Mouse (Mus musculus) CH12.LX (cell line): ENCODE measurements around the gene Polr3c. TPM values are rescaled to one million over a fixed set of nuclear protein-coding genes. Genes with fewer than 3 reads are reported as not detected.

Experiments used
- DNase-seq: peaks from one replicate; pipeline ENCODE4 v3.0.0-alpha.2; 2013; ENCODE audit errors: extremely low read depth
- H3K27ac ChIP-seq: 2 replicates; pipeline ENCODE4 v1.5.1; 2012; ENCODE audit warnings: low read depth, mild to moderate bottlenecking, control low read depth, moderate library complexity; ENCODE audit not compliant: insufficient read depth
- H3K27me3 ChIP-seq: replicated peaks from 2 replicates; pipeline ENCODE3; 2012; ENCODE audit warnings: inconsistent platforms
- H3K36me3 ChIP-seq, 2 experiments: replicated peaks in 1 of 2; 2 replicates each; pipeline versions ENCODE3 to v1.6.1; 2012; ENCODE audit warnings: inconsistent platforms in 1 of 2, low read length in 1 of 2, mild to moderate bottlenecking in 1 of 2, mixed read lengths in 1 of 2, moderate library complexity in 1 of 2; ENCODE audit not compliant: control insufficient read depth in 1 of 2, insufficient read depth in 1 of 2
- H3K4me1 ChIP-seq, 2 experiments: 2 replicates each; pipeline ENCODE4 v1.6.1; 2012; ENCODE audit warnings: inconsistent platforms in 1 of 2, moderate library complexity in 1 of 2; ENCODE audit not compliant: insufficient read depth in 2 of 2, control insufficient read depth in 1 of 2
- H3K4me2 ChIP-seq: 2 replicates; pipeline ENCODE4 v1.6.1; 2012; ENCODE audit warnings: low read depth, mild to moderate bottlenecking, control low read depth; ENCODE audit not compliant: poor library complexity, insufficient read depth, severe bottlenecking
- H3K4me3 ChIP-seq, 3 experiments: fragments of 150-350 bp in 1 of 3; sonication (generic) in 1 of 3; replicated peaks in 1 of 3; 2 replicates each; pipeline versions ENCODE3 to v1.5.1; 2011 to 2012; ENCODE audit warnings: low read depth in 2 of 3, low read length in 2 of 3, mild to moderate bottlenecking in 2 of 3, moderate library complexity in 2 of 3, control low read depth in 1 of 3, improper control_type of control experiment in 1 of 3, inconsistent platforms in 1 of 3, mixed read lengths in 1 of 3; ENCODE audit not compliant: poor library complexity in 1 of 3
- H3K79me2 ChIP-seq: replicated peaks from 2 replicates; pipeline ENCODE4 v1.6.1; 2012; ENCODE audit warnings: mild to moderate bottlenecking, moderate library complexity; ENCODE audit not compliant: control insufficient read depth, poor library complexity, insufficient read depth, severe bottlenecking; ENCODE audit errors: extremely low read depth
- H3K9ac ChIP-seq: 2 replicates; pipeline ENCODE4 v1.6.1; 2012; ENCODE audit warnings: low read depth, mild to moderate bottlenecking, control low read depth, moderate library complexity; ENCODE audit not compliant: insufficient read depth
- H3K9me3 ChIP-seq: replicated peaks from 2 replicates; pipeline ENCODE3; 2012; ENCODE audit warnings: low read length, inconsistent platforms, mixed read lengths
- BHLHE40 ChIP-seq: IDR thresholded peaks from 2 replicates; pipeline ENCODE4 v1.6.1; 2011; ENCODE audit warnings: mild to moderate bottlenecking, low read depth, low read length, improper control_type of control experiment
- CHD1 ChIP-seq: IDR thresholded peaks from 2 replicates; pipeline ENCODE4 v1.6.1; 2012; ENCODE audit warnings: low read depth, low read length, improper control_type of control experiment, inconsistent platforms
- CHD2 ChIP-seq: IDR thresholded peaks from 2 replicates; pipeline ENCODE4 v1.6.1; 2011; ENCODE audit warnings: low read length, improper control_type of control experiment
- CTCF ChIP-seq, 2 experiments: IDR thresholded peaks in 1 of 2; conservative IDR thresholded peaks in 1 of 2; 2 replicates each; pipeline ENCODE4 v1.5.1; 2011 to 2012; ENCODE audit warnings: low read depth in 2 of 2, low read length in 2 of 2, improper control_type of control experiment in 1 of 2, inconsistent platforms in 1 of 2, mild to moderate bottlenecking in 1 of 2, moderate library complexity in 1 of 2
- E2F4 ChIP-seq: IDR thresholded peaks from 2 replicates; pipeline ENCODE4 v1.6.1; 2011; ENCODE audit warnings: low read depth, low read length, improper control_type of control experiment; ENCODE audit not compliant: insufficient replicate concordance
- ELF1 ChIP-seq: IDR thresholded peaks from 2 replicates; pipeline ENCODE4 v1.6.1; 2014; ENCODE audit warnings: low read depth, mild to moderate bottlenecking, inconsistent platforms, low read length, improper control_type of control experiment
- EP300 ChIP-seq: IDR thresholded peaks from 2 replicates; pipeline ENCODE4 v1.6.1; 2011; ENCODE audit warnings: low read length, improper control_type of control experiment
- ETS1 ChIP-seq: conservative IDR thresholded peaks from 2 replicates; pipeline ENCODE4 v1.6.1; 2012; ENCODE audit warnings: low read depth, mild to moderate bottlenecking, inconsistent platforms, low read length, improper control_type of control experiment, moderate library complexity
- IRF4 ChIP-seq: IDR thresholded peaks from 2 replicates; pipeline ENCODE4 v1.6.1; 2014; ENCODE audit warnings: low read depth, mild to moderate bottlenecking, inconsistent platforms, low read length, improper control_type of control experiment
- JUN ChIP-seq: IDR thresholded peaks from 2 replicates; pipeline ENCODE4 v1.6.1; 2011; ENCODE audit warnings: low read depth, mild to moderate bottlenecking, low read length, improper control_type of control experiment, moderate library complexity; ENCODE audit not compliant: insufficient read depth
- KAT2A ChIP-seq: IDR thresholded peaks from 2 replicates; pipeline ENCODE4 v1.6.1; 2012; ENCODE audit warnings: low read length, improper control_type of control experiment, inconsistent platforms; ENCODE audit not compliant: insufficient replicate concordance
- MAFK ChIP-seq: IDR thresholded peaks from 2 replicates; pipeline ENCODE4 v1.6.1; 2011; ENCODE audit warnings: low read length, improper control_type of control experiment; ENCODE audit not compliant: insufficient replicate concordance
- MAX ChIP-seq: IDR thresholded peaks from 2 replicates; pipeline ENCODE4 v1.6.1; 2011; ENCODE audit warnings: low read length, improper control_type of control experiment
- MAZ ChIP-seq: IDR thresholded peaks from 2 replicates; pipeline ENCODE4 v1.6.1; 2012; ENCODE audit warnings: low read depth, mild to moderate bottlenecking, inconsistent platforms, low read length, improper control_type of control experiment, moderate library complexity
- MEF2A ChIP-seq: IDR thresholded peaks from 2 replicates; pipeline ENCODE4 v1.6.1; 2014; ENCODE audit warnings: low read depth, mild to moderate bottlenecking, inconsistent platforms, low read length, improper control_type of control experiment, borderline replicate concordance
- MXI1 ChIP-seq: IDR thresholded peaks from 2 replicates; pipeline ENCODE4 v1.6.1; 2011; ENCODE audit warnings: mild to moderate bottlenecking, low read depth, low read length, improper control_type of control experiment
- MYC ChIP-seq: IDR thresholded peaks from 2 replicates; pipeline ENCODE4 v1.6.1; 2011; ENCODE audit warnings: low read depth, mild to moderate bottlenecking, improper control_type of control experiment, low read length
- NELFE ChIP-seq: IDR thresholded peaks from 2 replicates; pipeline ENCODE4 v1.6.1; 2011; ENCODE audit warnings: low read depth, low read length, improper control_type of control experiment
- NRF1 ChIP-seq: IDR thresholded peaks from 2 replicates; pipeline ENCODE4 v1.6.1; 2014; ENCODE audit warnings: low read depth, mild to moderate bottlenecking, inconsistent platforms, low read length, improper control_type of control experiment, moderate library complexity
- POLR2A ChIP-seq: IDR thresholded peaks from 2 replicates; pipeline ENCODE4 v1.6.1; 2011; ENCODE audit warnings: low read depth, mild to moderate bottlenecking, improper control_type of control experiment, low read length
- POLR2AphosphoS2 ChIP-seq: IDR thresholded peaks from 2 replicates; pipeline ENCODE4 v1.6.1; 2011; ENCODE audit warnings: low read depth, low read length, improper control_type of control experiment
- RCOR1 ChIP-seq: conservative IDR thresholded peaks from 2 replicates; pipeline ENCODE4 v1.6.1; 2012; ENCODE audit warnings: low read depth, mild to moderate bottlenecking, inconsistent platforms, low read length, improper control_type of control experiment
- SIN3A ChIP-seq: IDR thresholded peaks from 2 replicates; pipeline ENCODE4 v1.6.1; 2012; ENCODE audit warnings: low read length, improper control_type of control experiment, inconsistent platforms
- SMC3 ChIP-seq: IDR thresholded peaks from 2 replicates; pipeline ENCODE4 v1.6.1; 2011; ENCODE audit warnings: low read depth, low read length, improper control_type of control experiment
- TBP ChIP-seq: conservative IDR thresholded peaks from 2 replicates; pipeline ENCODE4 v1.6.1; 2011; ENCODE audit warnings: low read depth, low read length, improper control_type of control experiment
- TCF12 ChIP-seq: IDR thresholded peaks from 2 replicates; pipeline ENCODE4 v1.6.1; 2014; ENCODE audit warnings: low read depth, mild to moderate bottlenecking, inconsistent platforms, low read length, improper control_type of control experiment
- UBTF ChIP-seq: IDR thresholded peaks from 2 replicates; pipeline ENCODE4 v1.6.1; 2012; ENCODE audit warnings: low read depth, mild to moderate bottlenecking, inconsistent platforms, low read length, improper control_type of control experiment, moderate library complexity
- USF1 ChIP-seq: IDR thresholded peaks from 2 replicates; pipeline ENCODE4 v1.6.1; 2014; ENCODE audit warnings: low read depth, mild to moderate bottlenecking, inconsistent platforms, low read length, improper control_type of control experiment
- USF2 ChIP-seq: conservative IDR thresholded peaks from 2 replicates; pipeline ENCODE4 v1.6.1; 2011; ENCODE audit warnings: low read depth, low read length, improper control_type of control experiment
- ZNF384 ChIP-seq: IDR thresholded peaks from 2 replicates; pipeline ENCODE4 v1.6.1; 2012; ENCODE audit warnings: low read depth, low read length, improper control_type of control experiment, inconsistent platforms
- dilution Hi-C: fragments of 300-500 bp; cut with MboI; formaldehyde crosslinking; loops from 2 replicates; pipeline ENCODE4 v1.14.3; 2020; ENCODE audit warnings: low sequenced_read_pairs; ENCODE audit not compliant: extremely low pct_unique_long_range_greater_than_20kb, extremely low pct_ligation_motif_present
- in situ Hi-C: fragments of 300-500 bp; cut with MboI; formaldehyde crosslinking; loops from 3 replicates; pipeline ENCODE4 v1.14.3; 2019; ENCODE audit warnings: low sequenced_read_pairs, low pct_ligation_motif_present, low pct_unique_long_range_greater_than_20kb, mixed read lengths
- polyA plus RNA-seq: library from polyadenylated mRNA; unstranded; fragments of >175 nt; gene quantifications from 2 replicates; pipeline ENCODE4 v1.2.1, GENCODE M21; 2012; ENCODE audit warnings: low read depth; ENCODE audit not compliant: insufficient read length
- total RNA-seq, 2 experiments: library from RNA; depleted of rRNA; stranded (reverse); fragments of 300-350 nt in 1 of 2; fragments of >200 nt in 1 of 2; gene quantifications; 2 replicates each; pipeline ENCODE4 v1.2.3; 2012 to 2014

The Polr3c gene
- total and polyA plus RNA-seq, 3 experiments = 18.1 to 78.3 (median 34.5) TPM

GRCm38 (mm10) chr3:96675171-96675570 lies 52.3 kb downstream of the Polr3c start:
- Histone ChIP-seq H3K4me2 (peak overlapping the region; percentile 63), H3K36me3 (no peaks in the 10 kb centered on the region), H3K9me3 (no peaks in the 10 kb centered on the region), H3K27me3 (peaks cover 12% of the 10 kb centered on the region), H3K27ac (peak overlapping the region; percentile 62; the same call in 1 of the 2 replicates), H3K4me3 (no peak overlapping the region), H3K4me1 (peaks cover 35 to 61% of the 10 kb centered on the region in 2 experiments), H3K79me2 (no peaks in the 10 kb centered on the region), H3K9ac (0 out of 2 replicates have a peak overlapping the region, but pooled peaks have one; percentile 2)
- dilution Hi-C loops (no loop called here), in situ Hi-C loops (no loop called here)
- TF ChIP-seq UBTF (no peak), NELFE (no peak), ZNF384 (no peak), MAX (no peak), NRF1 (no peak), ELF1 (peak; percentile 53), TBP (0 out of 2 replicates have a peak, but pooled peaks have one; percentile 52), MYC (no peak)
- DNase-seq = no peak

GRCm38 (mm10) chr3:96674442-96674841 lies 53.0 kb downstream of the Polr3c start:
- no peaks in the 10 kb centered on the region for H3K79me2 ChIP-seq
- H3K4me1 ChIP-seq = peaks cover 30 to 58% of the 10 kb centered on the region in 2 experiments
- no peak overlapping the region for H3K4me3 ChIP-seq
- H3K4me2 ChIP-seq = peak overlapping the region; percentile 63
- dilution Hi-C loops (no loop called here), in situ Hi-C loops (no loop called here)
- peak overlapping the region; percentile 37 for H3K9ac ChIP-seq
- no peaks in the 10 kb centered on the region for H3K36me3 ChIP-seq
- TF ChIP-seq USF2 = 0 out of 2 replicates have a peak, but pooled peaks have one; percentile 9
- peak; percentile 87 for TF ChIP-seq CHD2
- TF ChIP-seq CHD1 = peak; percentile 98
- TF ChIP-seq MEF2A = 0 out of 2 replicates have a peak, but pooled peaks have one; percentile 47
- TF ChIP-seq NELFE = no peak; the same call in 1 of the 2 replicates
- TF ChIP-seq UBTF = no peak
- peak; percentile 81 for TF ChIP-seq EP300
- TF ChIP-seq RCOR1 = 0 out of 2 replicates have a peak, but pooled peaks have one; percentile 43
- no peak for TF ChIP-seq JUN
- peak; percentile 66; the same call in 1 of the 2 replicates for TF ChIP-seq BHLHE40
- no peak for TF ChIP-seq CTCF (conservative IDR thresholded peaks at IDR 0.05 in 1 of 2, IDR thresholded peaks at IDR 0.05 in 1 of 2; ENCODE audit: low read depth in 2 of 2, low read length in 2 of 2)
- peak; percentile 98 for TF ChIP-seq TCF12
- no peak for TF ChIP-seq ELF1
- no peak for TF ChIP-seq MAFK
- no peak for TF ChIP-seq TBP
- no peak for TF ChIP-seq E2F4
- TF ChIP-seq NRF1 = no peak
- TF ChIP-seq IRF4 = peak; percentile 80
- peak; percentile 93 for TF ChIP-seq MAZ
- TF ChIP-seq ETS1 = peak; percentile 96
- TF ChIP-seq SIN3A = peak; percentile 89
- no peak for TF ChIP-seq SMC3
- 0 out of 2 replicates have a peak, but pooled peaks have one; percentile 30 for TF ChIP-seq MXI1
- 0 out of 2 replicates have a peak, but pooled peaks have one; percentile 25 for TF ChIP-seq POLR2AphosphoS2
- no peak for TF ChIP-seq MYC
- no peak for TF ChIP-seq POLR2A
- TF ChIP-seq KAT2A = 0 out of 2 replicates have a peak, but pooled peaks have one; percentile 74
- peak; percentile 69 for TF ChIP-seq USF1
- H3K27ac ChIP-seq = peak overlapping the region; percentile 66
- no peaks in the 10 kb centered on the region for H3K9me3 ChIP-seq
- peaks cover 12% of the 10 kb centered on the region for H3K27me3 ChIP-seq
- DNase-seq = no peak
